Mouse (Mus musculus) hindbrain, embryonic 16.5 days (tissue): ENCODE measurements around the gene Arntl2. TPM values are rescaled to one million over a fixed set of nuclear protein-coding genes. Genes with fewer than 3 reads are reported as not detected.

Experiments
- ATAC-seq: fragments of 200-750 bp; cut with Nextera tagmentation; 2 replicates; pipeline ENCODE4 v1.8.0; 2017; ENCODE audit warnings: moderate TSS enrichment, moderate library complexity
- H3K27ac ChIP-seq: fragments of 300-500 bp; sonication (generic); 2 replicates; pipeline ENCODE4 v1.5.1; 2014; ENCODE audit warnings: low read depth, mild to moderate bottlenecking, control low read depth, low read length, moderate library complexity
- H3K27me3 ChIP-seq: fragments of 300-500 bp; sonication (generic); replicated peaks from 2 replicates; pipeline ENCODE4 v1.6.1; 2014; ENCODE audit warnings: low read length; ENCODE audit not compliant: control insufficient read depth, insufficient read depth
- H3K36me3 ChIP-seq: fragments of 300-500 bp; sonication (generic); 2 replicates; pipeline ENCODE4 v1.6.1; 2014; ENCODE audit warnings: mild to moderate bottlenecking, low read length, moderate library complexity, mixed read lengths; ENCODE audit not compliant: control insufficient read depth, insufficient read depth
- H3K4me1 ChIP-seq: fragments of 300-500 bp; sonication (generic); 2 replicates; pipeline ENCODE4 v1.6.1; 2014; ENCODE audit warnings: low read depth, low read length; ENCODE audit not compliant: control insufficient read depth, insufficient read depth
- H3K4me2 ChIP-seq: fragments of 300-500 bp; sonication (generic); 2 replicates; pipeline ENCODE4 v1.6.1; 2014; ENCODE audit warnings: mild to moderate bottlenecking, low read length, control low read depth, moderate library complexity
- H3K4me3 ChIP-seq: fragments of 300-500 bp; sonication (generic); 2 replicates; pipeline ENCODE4 v1.5.1; 2014; ENCODE audit warnings: mild to moderate bottlenecking, low read length, control low read depth, moderate library complexity
- H3K9ac ChIP-seq: fragments of 300-500 bp; sonication (generic); 2 replicates; pipeline ENCODE4 v1.6.1; 2014; ENCODE audit warnings: low read depth, mild to moderate bottlenecking, control low read depth, low read length, moderate library complexity
- H3K9me3 ChIP-seq: fragments of 300-500 bp; sonication (generic); 2 replicates; pipeline ENCODE4 v1.6.1; 2014; ENCODE audit warnings: mild to moderate bottlenecking, low read length, moderate library complexity; ENCODE audit not compliant: control insufficient read depth
- WGBS: fragments of 180-500 bp; shearing (Covaris S2); extraction: QIAGEN DNeasy Blood & Tissue Kit; methylation state at CpG from one replicate; pipeline ENCODE4 v1.1.7; 2014; 5-methylcytosine and 5-hydroxymethylcytosine counted together
- polyA plus RNA-seq: library from polyadenylated mRNA; unstranded; fragments of >200 nt; fragmentation: Nextera tagmentation; extraction: Ambion mirVana; gene quantifications from 2 replicates; pipeline ENCODE4 v1.2.1, GENCODE M21; 2015

The Arntl2 gene
- polyA plus RNA-seq, 1 experiment from 2014 or later: 4.6 TPM

- H3K36me3 ChIP-seq: no peaks in the 10 kb centered on the region
Measured at GRCm38 (mm10) chr6:146755679-146756078, 40.2 kb upstream of the Arntl2 start.

DNA sequence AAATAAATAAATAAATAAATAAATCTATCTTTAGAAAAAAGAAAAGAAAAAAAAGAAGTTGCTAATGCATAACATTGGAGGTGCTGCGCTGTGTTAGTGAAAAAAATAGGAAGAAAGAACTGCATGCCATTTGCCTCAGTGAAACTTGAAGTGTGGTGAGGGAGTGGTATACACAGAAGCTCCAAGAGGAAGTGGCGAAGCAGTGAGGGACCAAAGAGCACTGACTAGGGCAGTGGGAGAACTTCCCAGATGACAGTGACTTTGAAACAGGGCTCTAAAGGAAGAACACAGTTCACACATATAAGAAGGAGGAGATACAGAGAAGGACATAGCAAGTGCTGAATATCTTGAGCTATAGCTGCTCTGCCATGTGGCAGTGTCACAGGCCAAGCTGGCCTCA lies 36.8 kb upstream of the Arntl2 start:
- H3K36me3 ChIP-seq: no peaks in the 10 kb centered on the region
- 89% methylated on average over 2 of the region's 2 CpGs for WGBS
- H3K4me3 ChIP-seq: no peak overlapping the region
- no peaks in the 10 kb centered on the region for H3K9me3 ChIP-seq
- no peak overlapping the region for H3K9ac ChIP-seq
- H3K4me2 ChIP-seq: no peak overlapping the region
- no peaks in the 10 kb centered on the region for H3K27me3 ChIP-seq
- H3K27ac ChIP-seq: no peak overlapping the region
- no peak for ATAC-seq
- H3K4me1 ChIP-seq: no peaks in the 10 kb centered on the region

More at GRCm38 (mm10) chr6:146755679-146756078, 40.2 kb upstream of the Arntl2 start:
- Histone ChIP-seq H3K27ac (no peak overlapping the region), H3K4me2 (no peak overlapping the region), H3K27me3 (no peaks in the 10 kb centered on the region), H3K4me3 (no peak overlapping the region), H3K4me1 (no peaks in the 10 kb centered on the region), H3K9me3 (no peaks in the 10 kb centered on the region), H3K9ac (no peak overlapping the region)
- no peak for ATAC-seq
- WGBS: 94% methylated on average over 4 of the region's 4 CpGs

- no peak for ATAC-seq
- Histone ChIP-seq H3K4me2 (no peak overlapping the region), H3K9me3 (no peaks in the 10 kb centered on the region), H3K27me3 (no peaks in the 10 kb centered on the region), H3K36me3 (no peaks in the 10 kb centered on the region), H3K9ac (no peak overlapping the region), H3K4me3 (no peak overlapping the region), H3K4me1 (no peaks in the 10 kb centered on the region), H3K27ac (no peak overlapping the region)
- 93% methylated on average over 2 of the region's 2 CpGs for WGBS
Measured at GRCm38 (mm10) chr6:146760022-146760421, 35.8 kb upstream of the Arntl2 start.

GRCm38 (mm10) chr6:146760736-146761135 lies 35.1 kb upstream of the Arntl2 start:
- no peak for ATAC-seq
- Histone ChIP-seq H3K36me3 (no peaks in the 10 kb centered on the region), H3K27ac (no peak overlapping the region), H3K9ac (no peak overlapping the region), H3K9me3 (no peaks in the 10 kb centered on the region), H3K4me2 (no peak overlapping the region), H3K4me3 (no peak overlapping the region), H3K27me3 (no peaks in the 10 kb centered on the region), H3K4me1 (no peaks in the 10 kb centered on the region)
- 72% methylated on average over 4 of the region's 4 CpGs for WGBS

DNA sequence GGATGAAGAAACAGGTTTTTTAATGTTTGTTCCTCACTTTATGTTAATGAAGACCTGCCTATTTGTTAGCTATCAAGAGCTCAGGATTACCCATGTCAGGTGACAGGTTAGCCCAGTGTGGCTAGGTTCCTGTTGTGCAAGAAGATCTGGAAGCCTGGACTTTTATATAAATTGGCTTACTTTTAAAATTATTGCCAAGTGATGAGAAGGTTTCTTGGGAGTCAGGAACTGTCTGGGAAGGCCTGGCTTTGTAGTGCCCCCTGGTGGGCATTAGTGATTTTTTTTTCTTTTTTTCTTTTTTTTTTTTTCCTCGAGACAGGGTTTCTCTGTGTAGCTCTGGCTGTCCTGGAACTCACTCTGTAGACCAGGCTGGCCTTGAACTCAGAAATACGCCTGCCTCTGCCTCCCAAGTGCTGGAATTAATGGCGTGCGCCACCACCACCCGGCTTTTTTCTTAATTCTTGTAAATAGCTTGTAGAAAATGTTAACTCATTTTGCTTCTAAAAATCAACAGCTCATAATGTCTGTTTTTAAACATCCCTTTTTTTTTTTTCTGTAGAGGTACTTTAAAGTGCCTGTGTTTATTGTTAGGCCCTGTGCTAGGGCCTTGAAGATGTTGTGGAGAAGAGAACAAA lies 33.5 kb upstream of the Arntl2 start:
- H3K9me3 ChIP-seq: no peaks in the 10 kb centered on the region
- no peak overlapping the region for H3K27ac ChIP-seq
- no peaks in the 10 kb centered on the region for H3K4me1 ChIP-seq
- no peak overlapping the region for H3K9ac ChIP-seq
- H3K36me3 ChIP-seq: no peaks in the 10 kb centered on the region
- H3K4me2 ChIP-seq: no peak overlapping the region
- H3K4me3 ChIP-seq: no peak overlapping the region
- WGBS: 62% methylated on average over 5 of the region's 5 CpGs
- no peaks in the 10 kb centered on the region for H3K27me3 ChIP-seq
- no peak for ATAC-seq

- Histone ChIP-seq H3K27ac (no peak overlapping the region), H3K4me2 (no peak overlapping the region), H3K4me3 (no peak overlapping the region), H3K4me1 (no peaks in the 10 kb centered on the region), H3K27me3 (no peaks in the 10 kb centered on the region), H3K9ac (no peak overlapping the region), H3K36me3 (no peaks in the 10 kb centered on the region; the same call in 1 of the 2 replicates), H3K9me3 (no peaks in the 10 kb centered on the region)
- ATAC-seq: no peak
- WGBS: 65% methylated on average over 2 of the region's 2 CpGs
Measured at GRCm38 (mm10) chr6:146764593-146764992, 31.3 kb upstream of the Arntl2 start.

GRCm38 (mm10) chr6:146765270-146765669 lies 30.6 kb upstream of the Arntl2 start:
- no peaks in the 10 kb centered on the region for H3K9me3 ChIP-seq
- ATAC-seq: no peak
- 86% methylated on average over 4 of the region's 4 CpGs for WGBS

DNA sequence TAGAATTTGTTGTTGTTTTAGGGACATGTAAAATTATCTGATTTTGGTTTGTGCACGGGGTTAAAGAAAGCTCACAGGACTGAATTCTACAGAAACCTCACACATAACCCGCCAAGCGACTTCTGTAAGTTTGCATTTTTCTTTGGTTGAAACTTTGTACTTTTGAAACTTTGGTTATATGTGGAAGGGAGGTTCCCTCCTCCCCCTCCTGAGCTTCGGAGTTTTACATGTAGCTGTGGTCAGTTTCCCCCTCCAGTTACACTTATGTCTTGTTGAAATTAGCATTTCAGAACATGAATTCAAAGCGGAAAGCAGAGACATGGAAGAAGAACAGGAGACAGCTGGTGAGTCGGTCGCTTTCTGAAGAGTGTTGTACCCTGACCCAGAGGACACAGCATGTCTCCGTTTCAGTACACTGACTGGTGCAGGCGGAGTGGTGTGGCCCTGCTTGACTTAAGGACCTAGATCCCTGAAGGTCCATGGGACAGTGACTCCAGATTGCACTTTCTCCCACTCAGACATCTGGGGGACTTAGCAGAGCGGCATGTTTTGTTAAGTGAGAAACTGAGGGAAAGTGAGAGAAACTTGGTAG lies 26.9 kb upstream of the Arntl2 start:
- Histone ChIP-seq H3K9ac (no peak overlapping the region), H3K36me3 (peaks cover 4% of the 10 kb centered on the region), H3K4me3 (no peak overlapping the region), H3K27ac (no peak overlapping the region), H3K9me3 (no peaks in the 10 kb centered on the region), H3K4me1 (no peaks in the 10 kb centered on the region), H3K4me2 (no peak overlapping the region), H3K27me3 (no peaks in the 10 kb centered on the region)
- ATAC-seq: no peak
- WGBS: 92% methylated on average over 10 of the region's 10 CpGs

More at GRCm38 (mm10) chr6:146765270-146765669, 30.6 kb upstream of the Arntl2 start:
- H3K4me3 ChIP-seq: no peak overlapping the region
- no peaks in the 10 kb centered on the region for H3K4me1 ChIP-seq
- H3K36me3 ChIP-seq: no peaks in the 10 kb centered on the region; the same call in 1 of the 2 replicates
- H3K4me2 ChIP-seq: no peak overlapping the region
- no peak overlapping the region for H3K27ac ChIP-seq
- H3K27me3 ChIP-seq: no peaks in the 10 kb centered on the region
- no peak overlapping the region for H3K9ac ChIP-seq

DNA sequence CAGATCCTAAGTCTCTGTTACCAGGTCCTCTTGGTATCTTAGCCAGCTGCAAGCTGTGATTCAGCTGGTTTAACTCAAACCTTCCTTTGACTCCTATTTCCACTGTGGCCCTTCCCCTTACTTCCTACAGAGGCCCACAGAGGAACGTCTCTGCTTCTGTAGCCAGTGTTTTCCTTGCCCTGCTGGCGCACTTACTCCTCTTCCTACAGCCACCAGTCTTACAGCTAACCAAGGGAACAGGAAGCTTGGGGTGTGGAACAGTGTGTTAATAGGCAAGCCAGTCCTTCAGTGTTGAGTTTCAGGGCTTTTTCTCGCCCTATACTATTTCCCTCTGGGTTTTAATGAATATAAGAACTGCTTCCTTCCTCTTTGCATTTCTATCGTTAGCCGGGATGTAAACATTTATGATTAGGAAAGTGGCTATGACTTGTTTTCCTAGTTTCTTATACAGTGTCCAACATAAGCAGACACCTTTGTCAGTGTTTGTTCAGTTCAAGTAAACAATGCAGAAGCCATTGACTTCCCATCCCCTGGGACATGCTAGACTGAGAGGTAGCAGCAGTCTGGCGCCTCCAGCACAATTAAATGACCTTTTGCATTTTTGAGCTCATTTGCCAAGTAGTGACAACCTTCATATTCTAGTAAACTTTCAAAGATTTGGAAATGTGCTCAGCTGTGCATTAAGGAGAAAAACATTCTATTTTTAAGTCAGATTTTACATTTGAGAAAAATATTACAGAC lies 25.7 kb upstream of the Arntl2 start:
- Histone ChIP-seq H3K9me3 (no peaks in the 10 kb centered on the region), H3K4me1 (no peaks in the 10 kb centered on the region), H3K36me3 (peaks cover 4% of the 10 kb centered on the region), H3K27me3 (no peaks in the 10 kb centered on the region), H3K4me2 (no peak overlapping the region), H3K9ac (no peak overlapping the region), H3K4me3 (no peak overlapping the region), H3K27ac (no peak overlapping the region)
- WGBS: 75% methylated on average over 6 of the region's 6 CpGs
- ATAC-seq: no peak
